Mouse (Mus musculus): Measurements from ENCODE around the gene Ccdc17.

DNA sequence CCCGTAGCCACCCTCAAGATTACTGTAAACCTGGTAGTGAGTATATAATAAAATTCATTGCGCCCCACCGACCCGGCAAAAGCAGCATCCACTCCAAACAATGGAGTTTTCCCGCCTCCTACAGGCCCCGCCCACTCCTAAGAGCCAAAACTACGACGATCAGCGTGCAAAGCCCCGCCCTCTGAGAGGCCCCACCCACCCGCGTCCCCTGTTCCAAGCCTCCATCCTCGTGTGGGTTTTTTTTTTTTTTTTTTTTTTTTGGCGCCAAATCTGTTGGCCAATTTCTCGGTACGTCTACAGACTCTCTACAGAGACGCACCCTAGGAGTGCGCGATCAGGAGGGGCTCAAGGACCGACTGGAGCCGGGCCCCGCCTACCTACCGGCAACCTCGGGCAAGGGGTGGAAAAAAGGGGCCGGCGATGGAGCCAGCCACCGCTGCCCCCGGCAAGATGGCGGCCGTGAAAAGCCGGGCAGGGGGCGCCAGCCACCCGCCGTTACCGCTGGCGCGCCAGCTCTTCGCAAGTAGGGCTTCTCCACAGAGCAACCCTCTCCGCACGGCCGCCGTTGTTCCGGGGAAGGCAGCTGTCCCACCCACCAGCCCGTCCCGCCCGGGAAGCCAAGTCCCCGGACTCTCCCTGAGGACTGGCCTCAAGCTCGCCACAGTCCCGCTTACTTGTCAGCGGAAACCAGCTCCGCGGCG is 30.4 kb downstream of the Ccdc17 start:
- no peak for TF ChIP-seq POLR2A (IDR thresholded peaks at IDR 0.05; ENCODE audit: extremely low read depth, insufficient read depth, low read length)
- TF ChIP-seq CTCF (IDR thresholded peaks at IDR 0.05; ENCODE audit: extremely low read depth, insufficient read depth, low read length), result no peak
